Mouse (Mus musculus) cortical plate, adult 2 months (tissue): ENCODE results near the gene Nebl. TPM values are rescaled to one million over a fixed set of nuclear protein-coding genes. Genes with fewer than 3 reads are reported as not detected.

Source experiments
- H3K27ac ChIP-seq: fragments of 200-500 bp; 2 replicates; pipeline ENCODE4 v1.5.1; 2012; ENCODE audit warnings: low read length, control low read depth, inconsistent platforms; ENCODE audit not compliant: insufficient read depth
- H3K4me1 ChIP-seq: fragments of 200-500 bp; 2 replicates; pipeline ENCODE4 v1.6.1; 2011; ENCODE audit warnings: low read length; ENCODE audit not compliant: control insufficient read depth, insufficient read depth
- H3K4me3 ChIP-seq: fragments of 200-500 bp; 2 replicates; pipeline ENCODE4 v1.5.1; 2011; ENCODE audit warnings: mild to moderate bottlenecking, low read length, control low read depth; ENCODE audit not compliant: insufficient read depth
- CTCF ChIP-seq: fragments of 200-500 bp; IDR thresholded peaks from 2 replicates; pipeline ENCODE4 v1.5.1; 2011; ENCODE audit warnings: mild to moderate bottlenecking, control low read depth, low read length; ENCODE audit not compliant: insufficient read depth; ENCODE audit errors: extremely low read depth
- POLR2A ChIP-seq: fragments of 200-500 bp; IDR thresholded peaks from 2 replicates; pipeline ENCODE4 v1.6.1; 2011; ENCODE audit warnings: mild to moderate bottlenecking, low read length, control low read depth; ENCODE audit not compliant: insufficient read depth; ENCODE audit errors: extremely low read depth
- polyA plus RNA-seq: library from polyadenylated mRNA; depleted of rRNA; stranded (reverse); fragments of >200 nt; gene quantifications from 2 replicates; pipeline ENCODE4 v1.2.3, GENCODE M21; 2012

Nebl gene
- polyA plus RNA-seq, 1 experiment: 36.6 TPM

DNA sequence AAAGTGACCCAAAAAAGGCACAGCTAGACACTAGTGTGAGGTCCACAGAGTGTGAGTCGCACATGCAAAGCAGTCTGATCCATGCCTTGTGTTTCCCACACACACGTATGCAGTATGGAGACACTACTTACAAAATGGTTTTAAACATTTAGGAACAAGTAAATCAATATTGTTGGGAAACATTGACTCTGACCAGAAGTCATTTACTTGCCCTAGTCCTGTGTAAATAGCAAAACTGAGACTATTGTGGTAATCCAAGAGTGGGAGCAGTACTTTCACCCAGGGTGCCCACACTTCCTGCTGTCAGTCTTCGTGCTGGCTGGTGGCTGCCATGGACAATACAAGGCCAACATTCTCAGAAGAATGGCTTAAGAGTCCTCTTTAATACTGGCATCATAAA lies 141.6 kb downstream of the Nebl start:
- Histone ChIP-seq H3K4me1 (no peaks in the 10 kb centered on the region; the same call in 1 of the 2 replicates), H3K27ac (no peak overlapping the region), H3K4me3 (no peak overlapping the region)
- TF ChIP-seq CTCF (no peak), POLR2A (no peak)

DNA sequence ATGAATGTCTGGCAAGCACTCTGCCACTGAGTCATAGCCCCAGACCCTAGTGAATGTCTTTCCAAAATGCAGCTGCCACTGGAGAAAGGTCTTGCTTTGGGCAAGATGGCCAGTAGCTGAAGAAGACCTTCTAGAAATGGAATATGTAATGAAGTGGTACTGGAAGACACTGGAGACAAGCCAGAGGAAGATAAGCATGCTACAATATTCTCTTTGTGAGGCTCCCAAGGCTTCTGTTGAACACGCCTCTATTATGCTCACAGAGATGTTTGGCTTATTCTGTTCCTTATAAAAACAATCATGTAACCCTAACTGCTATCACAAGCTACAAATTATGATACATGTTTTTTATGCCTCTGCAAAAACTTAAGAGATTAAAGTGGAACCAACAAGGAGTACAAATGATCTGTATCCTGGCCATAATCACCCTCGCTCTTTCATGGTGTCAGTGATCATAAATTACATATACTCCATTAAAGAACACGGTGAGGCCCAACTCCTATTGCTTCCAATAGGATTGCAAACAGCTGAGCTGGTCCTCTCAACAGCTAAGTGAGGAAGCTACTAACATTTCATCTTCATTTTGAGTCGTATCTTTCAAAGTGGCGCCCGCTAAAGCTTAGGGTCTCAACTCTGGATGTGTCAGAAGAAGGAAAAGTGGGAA lies 145.8 kb downstream of the Nebl start:
- no peak for TF ChIP-seq CTCF
- no peak overlapping the region for H3K4me3 ChIP-seq

DNA sequence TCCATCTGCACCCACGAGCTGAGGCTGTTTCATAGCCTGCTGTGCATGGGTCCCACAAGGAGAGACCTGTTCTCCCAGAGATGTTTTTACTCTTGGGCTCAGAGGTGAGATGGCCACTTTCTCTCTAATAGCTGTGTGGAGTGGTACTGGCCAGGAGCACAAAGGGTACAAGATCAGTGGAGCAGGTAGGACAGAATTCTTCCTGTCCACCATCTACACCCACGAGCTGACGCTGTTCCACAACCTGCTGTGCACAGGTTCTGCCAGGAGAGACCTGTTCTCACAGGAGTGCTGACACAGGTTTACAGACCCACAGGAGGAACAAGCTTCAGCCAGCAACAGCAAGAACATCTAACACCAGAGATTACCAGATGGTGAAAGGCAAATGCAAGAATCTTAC lies 155.6 kb downstream of the Nebl start:
- no peak for TF ChIP-seq POLR2A
- TF ChIP-seq CTCF: no peak
- H3K4me3 ChIP-seq: no peak overlapping the region
- H3K4me1 ChIP-seq: no peaks in the 10 kb centered on the region
- H3K27ac ChIP-seq: no peak overlapping the region

More for the DNA sequence above, 145.8 kb downstream of the Nebl start:
- Histone ChIP-seq H3K4me1 (no peaks in the 10 kb centered on the region; the same call in 1 of the 2 replicates), H3K27ac (no peak overlapping the region)

DNA sequence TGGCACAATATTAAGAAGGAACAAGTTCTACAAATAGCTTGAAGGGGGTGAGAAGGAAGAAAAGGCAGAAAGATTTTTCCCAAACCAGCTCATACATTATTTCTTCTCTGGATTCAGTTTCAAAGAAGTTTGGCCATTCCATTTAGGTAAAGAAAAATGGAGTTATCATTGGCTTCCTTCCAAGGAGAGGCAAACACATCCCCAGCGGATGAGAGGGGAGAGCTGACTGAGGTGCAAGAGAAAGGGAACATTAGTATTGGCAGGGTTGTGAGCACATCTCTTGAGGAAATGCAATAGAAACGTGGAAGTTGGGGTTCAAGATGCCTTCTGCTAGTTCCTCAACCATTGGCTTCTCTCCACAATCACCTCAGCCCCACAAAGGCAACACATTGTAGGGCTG lies 159.5 kb downstream of the Nebl start:
- TF ChIP-seq CTCF (no peak), POLR2A (no peak)
- H3K4me3 ChIP-seq: no peak overlapping the region
- no peaks in the 10 kb centered on the region for H3K4me1 ChIP-seq
- H3K27ac ChIP-seq: no peak overlapping the region

DNA sequence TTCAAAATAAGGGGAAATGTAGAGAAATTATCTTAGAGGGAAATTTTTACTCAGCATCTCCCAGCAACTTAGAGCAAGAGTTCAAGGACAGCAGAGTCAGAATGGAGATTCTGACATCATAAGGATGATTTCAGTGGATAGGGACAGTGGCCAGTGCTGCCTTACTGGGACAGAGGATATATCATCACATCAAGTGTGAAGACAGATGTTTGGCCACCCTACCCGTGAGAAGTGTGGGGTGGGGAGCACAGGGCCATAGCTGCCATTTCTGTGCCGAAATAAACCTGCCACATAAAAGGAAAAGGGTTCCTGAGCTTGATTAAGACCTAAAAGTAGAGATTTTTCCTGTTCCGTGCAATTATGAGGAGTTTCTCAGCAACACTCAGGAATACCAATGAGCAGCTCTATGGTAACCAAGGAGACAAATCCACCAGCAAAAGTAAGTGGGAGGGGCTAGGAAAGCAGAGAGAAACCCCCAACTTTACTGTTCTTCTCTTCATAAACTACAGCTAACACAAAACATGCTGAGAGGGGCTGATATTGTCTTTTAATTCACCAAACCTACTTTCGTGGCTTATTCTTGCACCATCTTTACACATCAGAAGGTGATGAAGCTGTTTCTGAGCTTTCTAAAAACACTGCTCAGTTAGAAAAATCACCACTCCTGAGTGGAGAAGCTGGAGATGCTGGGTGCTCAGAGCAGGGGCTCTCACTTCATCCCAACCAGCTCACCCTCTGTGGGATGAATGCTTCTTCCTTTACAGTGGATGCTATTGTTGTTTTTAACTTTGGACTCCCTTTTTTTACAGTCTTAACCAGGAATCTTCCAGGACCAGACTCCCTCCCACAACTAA lies 172.1 kb downstream of the Nebl start:
- H3K4me3 ChIP-seq: no peak overlapping the region
- no peak for TF ChIP-seq POLR2A
- TF ChIP-seq CTCF: no peak
- H3K27ac ChIP-seq: no peak overlapping the region
- peaks cover 6% of the 10 kb centered on the region for H3K4me1 ChIP-seq

DNA sequence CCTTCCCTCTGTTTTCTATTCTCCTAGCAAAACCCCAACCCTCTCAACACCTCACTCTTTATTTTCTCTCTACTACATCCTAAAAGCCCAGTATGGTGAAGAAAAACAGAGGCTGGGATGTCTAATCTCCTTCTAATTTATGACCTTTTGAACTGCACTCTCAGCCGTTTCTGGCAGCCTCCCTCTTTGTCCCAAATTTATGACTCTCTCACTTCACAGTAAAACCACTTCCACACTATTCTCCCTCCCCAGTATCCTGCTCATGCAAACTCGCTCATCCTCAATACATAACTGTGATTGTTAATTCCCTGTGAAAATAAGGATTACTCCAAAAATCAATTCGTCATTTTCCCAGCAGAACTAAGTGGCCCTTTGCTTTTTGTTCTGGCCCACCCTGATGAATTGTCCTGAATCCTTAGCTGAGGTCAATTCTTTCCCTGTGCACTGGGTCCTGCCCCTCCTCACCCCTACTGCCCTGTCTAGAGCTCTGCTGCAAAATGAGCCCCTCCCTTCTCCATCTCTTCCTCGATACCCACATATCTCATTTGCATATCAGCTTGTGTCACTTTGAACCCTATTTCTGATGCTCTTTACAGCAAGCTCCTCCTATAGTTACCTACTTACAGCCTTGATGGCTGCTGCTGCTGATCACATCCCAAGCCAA lies 181.2 kb downstream of the Nebl start:
- no peak for TF ChIP-seq POLR2A
- TF ChIP-seq CTCF: no peak
- Histone ChIP-seq H3K4me1 (peaks cover 2% of the 10 kb centered on the region; the same call in 1 of the 2 replicates), H3K27ac (no peak overlapping the region), H3K4me3 (no peak overlapping the region)

DNA sequence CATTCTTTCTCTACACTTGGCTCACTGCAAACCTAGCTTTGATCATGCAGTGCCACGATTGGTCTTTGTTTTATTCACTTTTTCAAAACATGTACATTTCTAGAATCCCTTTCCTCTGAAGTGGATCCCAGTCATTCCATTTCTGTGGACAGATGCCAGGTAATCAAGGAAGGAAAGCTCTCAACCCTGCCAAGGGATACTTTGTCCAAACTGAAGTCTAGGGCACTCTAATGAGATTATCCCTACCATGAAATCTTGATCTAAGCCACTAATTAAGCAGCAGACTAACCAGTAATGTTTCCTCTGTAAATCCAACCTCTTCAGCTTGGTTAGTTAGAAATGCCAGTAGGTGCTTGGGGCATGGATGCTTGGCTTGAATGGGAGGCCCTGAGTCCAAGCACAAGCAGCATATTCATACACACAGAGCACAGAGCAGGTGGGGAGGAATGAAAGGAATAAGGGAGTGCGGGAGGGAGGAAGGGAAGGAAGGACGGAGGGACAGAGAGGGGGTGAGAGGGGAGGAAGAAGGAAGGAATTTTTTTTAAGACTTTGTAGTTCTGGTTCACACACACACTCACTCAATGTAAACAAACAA lies 184.8 kb downstream of the Nebl start:
- Histone ChIP-seq H3K27ac (no peak overlapping the region), H3K4me1 (no peaks in the 10 kb centered on the region; the same call in 1 of the 2 replicates), H3K4me3 (no peak overlapping the region)
- no peak for TF ChIP-seq POLR2A
- no peak for TF ChIP-seq CTCF

DNA sequence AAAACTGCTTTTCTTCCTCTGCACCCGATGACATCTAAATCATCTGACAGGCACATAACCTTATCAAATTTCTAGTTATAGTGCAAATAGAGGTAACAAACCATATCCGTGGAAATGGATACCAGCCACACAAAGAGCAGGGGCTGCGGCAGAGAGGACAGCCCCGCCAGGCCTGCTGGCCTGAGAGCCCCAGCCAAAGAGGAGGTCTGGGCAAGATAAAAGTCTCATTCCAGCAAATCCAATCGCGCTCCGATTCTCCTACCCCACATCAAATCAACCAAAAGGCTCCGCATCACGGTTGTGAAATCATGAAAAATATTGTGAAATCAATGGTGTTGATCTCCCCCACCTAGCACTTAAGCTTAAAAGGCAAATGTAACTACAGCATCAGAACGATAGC lies 191.5 kb downstream of the Nebl start:
- Histone ChIP-seq H3K4me3 (no peak overlapping the region), H3K4me1 (no peaks in the 10 kb centered on the region), H3K27ac (no peak overlapping the region)
- TF ChIP-seq POLR2A (no peak), CTCF (no peak)

DNA sequence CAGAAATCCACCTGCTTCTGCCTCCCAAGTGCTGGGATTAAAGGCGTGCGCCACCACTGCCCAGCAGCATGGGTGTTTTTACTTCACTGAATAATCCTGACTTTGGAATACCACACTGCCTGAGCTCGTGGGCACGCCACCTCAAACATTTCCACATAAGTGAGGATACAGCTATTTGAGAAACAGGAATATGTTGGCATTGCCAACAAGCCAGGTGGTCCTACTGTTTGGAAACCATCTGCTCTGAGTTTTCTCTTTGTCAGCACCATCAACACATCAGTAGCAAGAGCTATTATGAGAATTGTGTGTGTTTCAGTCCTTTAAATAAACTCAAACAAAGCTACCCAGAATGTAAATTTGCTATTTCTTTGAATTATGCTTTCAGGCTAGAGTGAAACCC lies 192.8 kb downstream of the Nebl start:
- H3K4me1 ChIP-seq: no peaks in the 10 kb centered on the region
- H3K4me3 ChIP-seq: no peak overlapping the region
- TF ChIP-seq CTCF (no peak), POLR2A (no peak)
- no peak overlapping the region for H3K27ac ChIP-seq
